Mouse (Mus musculus) thymus, postnatal 4 days (tissue): Measurements from ENCODE around the gene Thegl.

Source experiments
- DNase-seq: peaks from one replicate; pipeline ENCODE4 v3.0.0; 2021

The Thegl gene

DNA sequence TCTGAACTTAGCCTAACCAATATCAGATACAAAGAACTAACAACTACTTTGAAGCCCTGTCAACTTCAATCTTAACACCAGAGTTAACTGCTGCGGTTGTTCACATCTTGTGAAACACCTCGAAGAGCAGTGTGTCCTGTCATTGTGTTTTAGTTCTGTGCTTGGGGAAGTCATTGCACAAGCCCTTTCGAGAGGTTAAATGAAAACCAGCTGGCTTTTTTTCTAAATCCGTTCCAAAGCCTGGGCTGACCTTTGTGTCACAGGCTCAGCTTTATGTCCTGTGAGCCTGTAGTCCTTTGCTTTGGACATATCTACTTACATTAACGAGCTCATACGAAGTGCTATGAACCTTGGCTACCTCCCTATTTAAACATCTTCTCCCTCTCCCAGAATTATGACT is 81.9 kb downstream of the Thegl start:
- DNase-seq = no peak

DNA sequence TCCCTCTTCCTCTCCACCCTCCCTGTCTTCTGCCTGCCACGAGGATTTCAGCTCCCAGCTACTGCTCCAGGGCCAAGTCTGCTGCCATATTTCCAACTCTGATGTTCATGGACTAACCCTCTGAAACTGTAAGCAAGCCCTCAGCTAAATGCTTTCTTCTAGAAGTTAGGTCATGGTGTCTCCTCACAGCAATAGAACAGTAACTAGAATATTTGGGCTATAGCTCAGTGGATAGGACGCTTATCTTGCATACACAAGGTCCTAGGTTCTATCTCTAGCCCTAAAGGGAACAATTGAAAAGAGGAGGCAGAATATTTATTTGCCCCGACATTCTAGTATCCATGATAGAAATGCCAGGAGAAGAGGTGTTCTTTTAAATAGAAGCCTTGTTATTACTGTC is 83.1 kb downstream of the Thegl start:
- no peak for DNase-seq

DNA sequence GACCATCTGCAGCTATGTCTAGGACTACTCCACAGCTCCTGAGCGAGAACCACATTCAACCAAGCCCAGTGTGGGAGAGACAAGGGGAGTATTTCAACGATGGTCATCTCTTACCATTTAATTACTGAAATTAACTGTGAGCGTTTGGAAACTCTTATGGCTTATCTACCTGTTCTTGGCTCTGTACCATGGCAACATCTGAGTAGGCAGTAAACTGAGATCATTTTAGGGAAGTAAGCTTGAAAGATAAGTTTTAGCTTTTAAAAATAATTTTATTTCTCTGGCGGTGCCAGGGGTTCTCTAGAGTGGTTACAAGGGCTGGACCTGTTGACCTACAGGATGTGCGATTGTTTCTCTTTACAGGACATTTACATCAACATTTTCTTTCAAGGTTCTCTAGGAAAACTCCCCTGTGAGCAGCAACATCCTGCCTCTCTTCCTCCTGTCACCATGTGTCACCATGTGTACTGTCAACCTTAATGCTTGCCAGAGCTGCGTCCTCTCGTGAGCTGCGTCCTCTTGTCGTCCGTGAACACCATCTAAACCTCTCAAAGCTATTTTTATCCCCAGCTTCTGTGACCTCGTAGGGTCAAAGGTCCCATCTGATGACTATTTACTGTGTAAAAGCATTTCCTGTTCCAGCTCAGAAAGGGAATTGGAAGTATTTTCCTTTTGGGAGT is 83.6 kb downstream of the Thegl start:
- DNase-seq = no peak

DNA sequence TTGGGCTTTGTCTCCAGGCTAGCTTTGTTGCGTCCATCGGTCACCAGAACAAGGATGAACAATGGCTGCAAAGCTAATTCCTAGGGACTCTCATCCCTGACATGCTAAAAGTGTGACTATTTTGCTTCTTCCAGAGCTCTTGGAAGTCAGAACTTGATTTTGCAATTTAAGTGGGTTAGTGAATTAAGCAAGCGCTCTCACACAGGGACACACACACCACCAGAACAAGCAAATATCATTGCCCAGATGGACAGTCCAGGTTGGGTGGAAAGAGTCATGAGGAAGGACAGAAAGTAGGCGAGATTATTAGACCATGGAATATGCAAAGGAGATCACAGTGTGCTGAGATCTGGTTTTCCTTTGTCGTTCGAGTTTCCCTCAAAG is 84.2 kb downstream of the Thegl start:
- no peak for DNase-seq

DNA sequence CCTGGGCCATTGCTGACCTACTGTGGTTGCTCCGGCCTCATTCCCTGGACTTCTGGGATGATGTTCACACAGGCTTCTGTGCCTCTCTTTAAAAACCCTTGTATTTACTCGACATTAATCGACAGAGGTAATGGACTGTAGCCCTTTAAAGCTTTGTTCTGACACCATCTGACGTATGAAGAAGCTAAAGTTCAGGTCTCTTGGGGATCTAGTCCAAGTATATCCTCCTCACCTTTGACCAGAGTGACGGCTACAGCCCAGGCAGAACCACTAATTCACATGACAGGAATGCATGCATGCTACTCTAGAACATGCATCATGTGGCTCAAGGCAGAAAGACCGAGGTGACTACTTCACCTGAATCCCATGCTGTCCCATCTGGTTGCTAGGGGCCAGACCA is 84.9 kb downstream of the Thegl start:
- no peak for DNase-seq

DNA sequence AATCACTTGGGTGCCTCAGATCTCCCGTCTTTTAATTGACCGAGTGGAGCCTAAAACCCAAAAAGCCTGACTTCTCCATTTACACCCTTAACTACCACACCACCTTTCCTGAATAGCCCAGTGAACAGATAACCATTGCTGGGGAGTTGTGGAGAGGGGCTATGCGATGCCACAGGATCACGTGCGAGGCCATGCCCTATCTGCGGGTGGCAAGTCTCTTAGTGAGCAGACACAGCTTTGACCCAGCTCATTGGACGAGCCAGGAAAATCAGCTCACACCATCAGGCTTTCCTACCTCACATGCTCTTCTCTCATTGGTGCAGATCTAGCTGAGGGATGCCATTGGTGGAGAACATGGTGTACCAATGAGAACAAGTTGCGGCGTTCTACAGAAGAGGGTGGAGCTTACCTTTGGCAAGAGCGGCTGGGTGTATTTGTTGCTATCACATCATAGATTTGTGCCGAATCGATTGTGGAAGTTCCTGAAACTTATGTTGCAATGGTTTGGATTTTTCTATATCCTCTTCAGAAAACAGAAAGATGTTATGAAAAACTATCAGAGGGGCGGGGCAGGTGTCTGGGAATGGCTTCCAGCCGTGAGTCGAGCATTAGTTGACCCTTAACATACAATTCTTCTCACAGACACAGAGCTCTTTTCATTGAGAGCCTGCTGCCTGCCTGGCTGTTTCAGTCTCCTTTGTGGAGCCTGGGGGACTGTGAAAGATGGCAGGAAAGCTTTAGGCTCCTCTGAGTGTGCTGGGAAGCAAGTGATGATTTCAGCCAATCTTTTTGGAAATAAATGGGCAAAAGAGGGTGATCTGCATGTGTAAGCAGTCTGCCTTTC is 86.9 kb downstream of the Thegl start:
- no peak for DNase-seq

DNA sequence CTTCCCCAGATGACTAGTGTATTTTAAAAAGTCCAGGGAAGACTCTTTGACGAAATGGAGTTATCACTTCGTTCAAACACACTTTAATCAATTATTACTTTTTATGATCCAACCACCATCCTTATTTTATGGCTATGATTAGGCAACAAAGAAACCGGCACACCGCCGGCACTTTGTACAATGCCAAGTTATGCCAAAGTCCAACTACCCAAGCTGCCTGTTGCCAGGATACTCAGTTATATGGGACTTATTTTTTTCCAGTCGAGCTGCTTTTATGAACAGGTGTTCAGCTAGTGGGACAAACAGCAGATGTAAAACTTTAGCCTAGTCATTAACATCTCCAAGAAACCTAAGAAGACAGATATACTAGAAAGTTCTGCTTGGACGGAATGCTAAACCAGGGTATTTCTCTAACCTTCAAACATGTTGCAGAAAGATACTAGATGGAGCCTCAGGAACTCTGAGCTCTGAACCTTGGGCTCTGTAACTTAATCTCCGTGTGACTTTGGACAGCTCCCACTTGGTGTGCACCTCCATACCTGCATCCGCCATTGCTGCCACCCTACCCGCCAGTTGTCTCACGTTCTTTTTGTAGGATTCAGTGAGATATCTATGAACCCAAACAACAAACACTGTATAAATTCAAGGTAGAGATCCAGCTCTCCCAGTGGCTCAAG is 91.5 kb downstream of the Thegl start:
- no peak for DNase-seq

DNA sequence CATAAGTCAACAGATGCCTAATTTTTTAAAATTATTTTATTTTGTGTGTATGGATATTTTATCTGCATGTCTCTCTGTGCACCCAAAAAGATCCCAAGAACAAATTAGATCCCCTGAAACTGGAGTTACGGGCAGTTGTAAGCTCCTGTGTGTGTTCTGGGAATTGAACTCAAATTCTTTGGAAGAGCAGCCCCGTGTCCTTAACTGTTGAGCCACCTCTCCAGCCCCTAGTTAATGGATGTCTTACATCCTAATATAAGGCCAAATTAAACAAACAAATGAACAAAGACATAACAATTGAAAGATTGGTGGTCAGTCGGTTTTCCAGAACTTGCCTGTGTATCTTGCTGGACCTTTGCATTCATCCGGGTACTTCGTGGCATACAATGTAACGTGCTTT is 93.0 kb downstream of the Thegl start:
- DNase-seq = no peak

DNA sequence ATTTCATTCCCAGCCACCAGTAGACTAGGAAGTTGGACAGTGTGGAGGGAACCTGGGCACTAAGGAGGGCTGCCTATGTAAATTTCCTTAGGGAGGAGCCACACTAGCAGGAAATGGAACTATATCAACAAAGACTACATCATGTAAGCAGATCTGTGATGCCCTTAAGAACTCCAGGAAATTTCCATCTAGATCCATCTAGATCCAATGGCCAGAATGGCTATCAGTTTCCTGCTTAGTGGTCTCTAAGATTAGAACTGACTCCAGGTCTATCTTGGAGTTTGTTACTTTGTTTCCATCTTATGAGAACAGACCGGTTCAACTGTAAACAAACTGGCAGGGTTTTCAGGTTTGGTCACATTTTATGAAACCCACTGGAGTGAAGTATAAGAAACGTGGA is 94.0 kb downstream of the Thegl start:
- DNase-seq = no peak
